Mouse (Mus musculus): ENCODE results near the gene Zfp69. TPM values are rescaled to one million over a fixed set of nuclear protein-coding genes. Genes with fewer than 3 reads are reported as not detected.

Zfp69 gene
- polyA plus RNA-seq (2012; rRNA removed; ENCODE audit: low replicate concordance), result 2.5 and 3.5 TPM in 2 replicates

DNA sequence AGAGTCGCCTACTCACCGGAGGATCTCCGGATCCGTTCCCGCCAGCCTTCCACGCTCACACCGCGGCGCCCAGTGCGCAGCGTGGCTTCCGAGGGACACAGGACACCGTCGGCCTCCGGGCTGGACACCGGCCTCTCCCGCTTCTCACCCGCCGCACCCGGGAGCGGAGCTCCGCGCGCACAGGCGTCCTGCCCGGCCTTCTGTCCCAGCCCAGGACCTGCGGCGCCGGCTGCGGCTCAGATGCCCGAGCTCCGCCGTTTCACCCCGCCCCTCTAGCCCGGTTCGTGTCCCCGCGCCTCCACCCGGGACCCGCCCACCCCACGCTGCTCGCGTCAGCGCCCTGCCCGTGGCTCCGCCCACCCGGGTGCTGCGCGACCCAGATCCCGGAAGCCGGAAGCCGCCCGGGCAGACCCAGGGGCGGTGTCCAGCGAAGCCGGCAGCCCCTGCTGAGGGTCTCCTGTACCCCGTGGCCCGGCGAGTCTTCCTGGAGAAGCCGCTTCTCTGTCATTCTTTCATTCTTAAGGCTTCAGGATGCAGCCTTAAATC, at the start of gene Zfp69:
Gene Zfp69, minus strand, starts transcription at position 272 of the 546 bp plus-strand sequence.

DNA sequence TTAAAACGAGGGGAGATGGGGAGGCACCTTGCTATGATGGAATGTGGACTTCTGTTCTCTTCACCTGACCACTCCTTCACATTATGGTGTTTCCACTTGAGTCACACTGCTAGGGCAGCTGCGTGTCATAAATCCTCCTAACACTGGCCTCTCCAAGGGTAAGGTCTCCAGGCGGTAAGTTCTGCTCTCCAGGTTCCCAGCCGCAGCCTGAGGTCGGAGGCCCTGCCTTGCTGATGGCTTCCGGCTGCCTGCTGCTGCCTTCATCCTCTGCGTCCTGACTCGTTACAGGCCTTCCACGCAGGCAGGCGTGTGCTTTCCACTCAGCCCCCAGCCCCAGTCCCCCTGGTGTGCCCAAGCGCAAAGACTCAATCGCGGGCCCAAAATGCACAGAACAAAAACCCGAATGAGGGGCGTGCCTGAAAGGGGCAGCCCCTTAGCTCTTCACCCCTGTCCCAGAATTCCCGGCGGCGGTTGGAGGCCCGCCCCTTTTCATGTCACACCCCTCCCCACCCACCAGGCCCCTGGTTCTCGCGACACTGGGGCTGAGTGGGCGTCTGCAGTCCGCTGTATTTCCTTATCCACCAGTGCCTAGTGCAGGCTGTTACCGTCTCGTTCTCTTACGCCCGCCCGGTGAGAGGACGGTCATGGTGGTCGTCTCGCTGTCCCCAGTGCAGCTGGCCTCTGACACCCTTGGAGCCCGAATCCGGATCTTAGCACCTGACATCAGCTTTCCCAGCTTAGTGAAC, 26.8 kb downstream of the Zfp69 start, which contains the start of gene Exo5:
Gene Exo5, minus strand, starts transcription at position 464 of the 746 bp plus-strand sequence.

Other genes with a start within 250 kb of the Zfp69 start
- 24.9 and 27.1 TPM in 2 replicates for gene Kcnq4, start 203.1 kb downstream of the Zfp69 start, polyA plus RNA-seq (2012; rRNA removed; ENCODE audit: low replicate concordance)
- gene Nfyc, start 120.1 kb downstream of the Zfp69 start, polyA plus RNA-seq (2012; rRNA removed; ENCODE audit: low replicate concordance), result 129 and 178 TPM in 2 replicates
- gene Rims3, start 96.9 kb downstream of the Zfp69 start, polyA plus RNA-seq (2012; rRNA removed; ENCODE audit: low replicate concordance), result 0.27 and 0.69 TPM in 2 replicates
- gene Exo5, start 26.7 kb downstream of the Zfp69 start, polyA plus RNA-seq (2012; rRNA removed; ENCODE audit: low replicate concordance), result 4.3 and 10.9 TPM in 2 replicates
- 17.0 and 17.6 TPM in 2 replicates for gene Smap2, start 65.5 kb upstream of the Zfp69 start, polyA plus RNA-seq (2012; rRNA removed; ENCODE audit: low replicate concordance)
- gene Col9a2, start 87.7 kb upstream of the Zfp69 start, polyA plus RNA-seq (2012; rRNA removed; ENCODE audit: low replicate concordance), result 1.2 TPM in 1 of 2 replicates, not detected in the other
- gene Zmpste24, start 146.5 kb upstream of the Zfp69 start, polyA plus RNA-seq (2012; rRNA removed; ENCODE audit: low replicate concordance), result 17.3 and 35.3 TPM in 2 replicates
- not detected in 2 replicates for gene Tmco2, start 157.5 kb upstream of the Zfp69 start, polyA plus RNA-seq (2012; rRNA removed; ENCODE audit: low replicate concordance)

Data from subcutaneous adipose tissue, adult 2 months (tissue).